Mouse (Mus musculus) liver, postnatal 0 days (tissue): ENCODE results near the gene Dnm3. TPM values are rescaled to one million over a fixed set of nuclear protein-coding genes. Genes with fewer than 3 reads are reported as not detected.

Experiments used
- ATAC-seq: fragments of 200-750 bp; cut with Nextera tagmentation; 2 replicates; pipeline ENCODE4 v1.8.0; 2017; ENCODE audit warnings: mild to moderate bottlenecking, moderate library complexity
- DNase-seq: peaks from one replicate; pipeline ENCODE4 v3.0.0-alpha.2; 2016
- H3K27ac ChIP-seq: fragments of 300-500 bp; sonication (generic); 2 replicates; pipeline ENCODE4 v1.5.1; 2014; ENCODE audit warnings: antibody characterized with exemption, moderate library complexity, mild to moderate bottlenecking, low read depth
- H3K27me3 ChIP-seq: fragments of 300-500 bp; sonication (generic); 2 replicates; pipeline ENCODE4 v1.6.1; 2014; ENCODE audit warnings: low read length, control low read depth, mixed read lengths; ENCODE audit not compliant: insufficient read depth
- H3K36me3 ChIP-seq: fragments of 300-500 bp; sonication (generic); replicated peaks from 2 replicates; pipeline ENCODE4 v1.6.1; 2014; ENCODE audit warnings: mild to moderate bottlenecking, control low read depth, low read length, moderate library complexity, mixed read lengths; ENCODE audit not compliant: insufficient read depth
- H3K4me1 ChIP-seq: fragments of 300-500 bp; sonication (generic); 2 replicates; pipeline ENCODE4 v1.6.1; 2014; ENCODE audit warnings: antibody characterized with exemption, mild to moderate bottlenecking, control low read depth; ENCODE audit not compliant: insufficient read depth
- H3K4me2 ChIP-seq: fragments of 300-500 bp; sonication (generic); 2 replicates; pipeline ENCODE4 v1.6.1; 2014; ENCODE audit warnings: low read depth, mild to moderate bottlenecking, low read length, moderate library complexity, mixed read lengths
- H3K4me3 ChIP-seq: fragments of 300-500 bp; sonication (generic); 2 replicates; pipeline ENCODE4 v1.5.1; 2014; ENCODE audit warnings: low read depth, low read length
- H3K9ac ChIP-seq: fragments of 300-500 bp; sonication (generic); replicated peaks from 2 replicates; pipeline ENCODE4 v1.6.1; 2014; ENCODE audit warnings: mild to moderate bottlenecking, moderate library complexity
- H3K9me3 ChIP-seq: fragments of 300-500 bp; sonication (generic); 2 replicates; pipeline ENCODE4 v1.6.1; 2016; ENCODE audit warnings: mild to moderate bottlenecking, control low read depth, low read length, mixed read lengths
- CTCF ChIP-seq: sonication (generic); IDR thresholded peaks from 2 replicates; pipeline ENCODE4 v1.5.1; 2016; ENCODE audit warnings: antibody characterized with exemption, low read depth
- EP300 ChIP-seq: IDR thresholded peaks from 2 replicates; pipeline ENCODE4 v1.6.1; 2016; ENCODE audit warnings: antibody characterized with exemption, low read depth, mild to moderate bottlenecking
- WGBS: fragments of 180-500 bp; shearing (Covaris S2); extraction: QIAGEN DNeasy Blood & Tissue Kit; methylation state at CpG from one replicate; pipeline ENCODE4 v1.1.7; 2014; ENCODE audit not compliant: insufficient replicate concordance; 5-methylcytosine and 5-hydroxymethylcytosine counted together
- polyA plus RNA-seq: library from polyadenylated mRNA; unstranded; fragments of >200 nt; fragmentation: Nextera tagmentation; extraction: Ambion mirVana; gene quantifications from 2 replicates; pipeline ENCODE4 v1.2.1, GENCODE M21; 2015

Gene Dnm3
- polyA plus RNA-seq, 1 experiment from 2014 or later, result 0.14 TPM

- DNase-seq (no peak), ATAC-seq (peak; percentile 17; the same call in 1 of the 2 replicates)
- WGBS, result 48% methylated on average over 8 of the region's 8 CpGs
- no peak for TF ChIP-seq CTCF
- TF ChIP-seq EP300, result no peak
- Histone ChIP-seq H3K9ac (no peak overlapping the region), H3K4me3 (no peak overlapping the region), H3K4me1 (no peaks in the 10 kb centered on the region), H3K27me3 (no peaks in the 10 kb centered on the region), H3K4me2 (no peak overlapping the region), H3K36me3 (no peaks in the 10 kb centered on the region), H3K9me3 (no peaks in the 10 kb centered on the region), H3K27ac (no peak overlapping the region)
Observed at GRCm38 (mm10) chr1:162253971-162254641, 223.7 kb downstream of the Dnm3 start.

- H3K27ac ChIP-seq, result no peak overlapping the region
- H3K4me1 ChIP-seq, result no peaks in the 10 kb centered on the region
- H3K4me2 ChIP-seq, result no peak overlapping the region
- H3K9ac ChIP-seq, result no peak overlapping the region
- DNase-seq, result no peak
- H3K27me3 ChIP-seq, result no peaks in the 10 kb centered on the region
- H3K9me3 ChIP-seq, result no peaks in the 10 kb centered on the region
- no peaks in the 10 kb centered on the region for H3K36me3 ChIP-seq
- WGBS, result 61% methylated on average over 2 of the region's 2 CpGs
- no peak overlapping the region for H3K4me3 ChIP-seq
- no peak for ATAC-seq
- TF ChIP-seq EP300, result no peak
- no peak for TF ChIP-seq CTCF
Observed at GRCm38 (mm10) chr1:162252869-162253268, 225.0 kb downstream of the Dnm3 start.

GRCm38 (mm10) chr1:162247216-162247615 is 230.6 kb downstream of the Dnm3 start:
- ATAC-seq (peak; percentile 97), DNase-seq (no peak)
- no peaks in the 10 kb centered on the region for H3K27me3 ChIP-seq
- H3K4me1 ChIP-seq, result no peaks in the 10 kb centered on the region
- 62% methylated on average over 5 of the region's 5 CpGs for WGBS
- H3K27ac ChIP-seq, result peak overlapping the region; percentile 62; the same call in 1 of the 2 replicates
- H3K36me3 ChIP-seq, result no peaks in the 10 kb centered on the region
- no peaks in the 10 kb centered on the region for H3K9me3 ChIP-seq
- H3K9ac ChIP-seq, result no peak overlapping the region
- TF ChIP-seq EP300, result peak; percentile 79
- TF ChIP-seq CTCF, result no peak
- no peak overlapping the region for H3K4me3 ChIP-seq
- H3K4me2 ChIP-seq, result no peak overlapping the region

- Histone ChIP-seq H3K36me3 (no peaks in the 10 kb centered on the region), H3K4me2 (no peak overlapping the region), H3K27me3 (no peaks in the 10 kb centered on the region), H3K9me3 (no peaks in the 10 kb centered on the region), H3K4me1 (no peaks in the 10 kb centered on the region), H3K4me3 (no peak overlapping the region), H3K27ac (no peak overlapping the region), H3K9ac (no peak overlapping the region)
- ATAC-seq, result no peak
- no peak for TF ChIP-seq CTCF
- no peak for TF ChIP-seq EP300
- WGBS, result 67% methylated on average over 2 of the region's 2 CpGs
- DNase-seq, result no peak
Observed at GRCm38 (mm10) chr1:162243651-162243990, 234.2 kb downstream of the Dnm3 start.

GRCm38 (mm10) chr1:162242980-162243650 is 234.7 kb downstream of the Dnm3 start:
- H3K27me3 ChIP-seq, result no peaks in the 10 kb centered on the region
- no peaks in the 10 kb centered on the region for H3K9me3 ChIP-seq
- no peak for ATAC-seq
- no peak overlapping the region for H3K4me2 ChIP-seq
- H3K36me3 ChIP-seq, result no peaks in the 10 kb centered on the region
- WGBS, result 73% methylated on average over 7 of the region's 7 CpGs
- TF ChIP-seq CTCF (no peak), EP300 (no peak)
- H3K9ac ChIP-seq, result no peak overlapping the region
- no peak overlapping the region for H3K27ac ChIP-seq
- no peaks in the 10 kb centered on the region for H3K4me1 ChIP-seq
- no peak overlapping the region for H3K4me3 ChIP-seq
- no peak for DNase-seq

- Histone ChIP-seq H3K9ac (no peak overlapping the region), H3K36me3 (no peaks in the 10 kb centered on the region), H3K9me3 (no peaks in the 10 kb centered on the region), H3K27ac (no peak overlapping the region), H3K27me3 (no peaks in the 10 kb centered on the region), H3K4me2 (no peak overlapping the region), H3K4me3 (no peak overlapping the region), H3K4me1 (no peaks in the 10 kb centered on the region)
- TF ChIP-seq EP300 (peak; percentile 64; the same call in 1 of the 2 replicates), CTCF (no peak)
- DNase-seq, result no peak
- 43% methylated on average over 4 of the region's 4 CpGs for WGBS
- ATAC-seq, result 0 out of 2 replicates have a peak, but pooled peaks have one; percentile 33
Observed at GRCm38 (mm10) chr1:162240720-162241119, 237.1 kb downstream of the Dnm3 start.
